Mouse (Mus musculus): ENCODE data around the gene Kcnk4. TPM values are rescaled to one million over a fixed set of nuclear protein-coding genes. Genes with fewer than 3 reads are reported as not detected.

Gene Kcnk4
- total and polyA plus RNA-seq, 3 experiments, result 0.15 to 1.8 TPM; not detected in 1

DNA sequence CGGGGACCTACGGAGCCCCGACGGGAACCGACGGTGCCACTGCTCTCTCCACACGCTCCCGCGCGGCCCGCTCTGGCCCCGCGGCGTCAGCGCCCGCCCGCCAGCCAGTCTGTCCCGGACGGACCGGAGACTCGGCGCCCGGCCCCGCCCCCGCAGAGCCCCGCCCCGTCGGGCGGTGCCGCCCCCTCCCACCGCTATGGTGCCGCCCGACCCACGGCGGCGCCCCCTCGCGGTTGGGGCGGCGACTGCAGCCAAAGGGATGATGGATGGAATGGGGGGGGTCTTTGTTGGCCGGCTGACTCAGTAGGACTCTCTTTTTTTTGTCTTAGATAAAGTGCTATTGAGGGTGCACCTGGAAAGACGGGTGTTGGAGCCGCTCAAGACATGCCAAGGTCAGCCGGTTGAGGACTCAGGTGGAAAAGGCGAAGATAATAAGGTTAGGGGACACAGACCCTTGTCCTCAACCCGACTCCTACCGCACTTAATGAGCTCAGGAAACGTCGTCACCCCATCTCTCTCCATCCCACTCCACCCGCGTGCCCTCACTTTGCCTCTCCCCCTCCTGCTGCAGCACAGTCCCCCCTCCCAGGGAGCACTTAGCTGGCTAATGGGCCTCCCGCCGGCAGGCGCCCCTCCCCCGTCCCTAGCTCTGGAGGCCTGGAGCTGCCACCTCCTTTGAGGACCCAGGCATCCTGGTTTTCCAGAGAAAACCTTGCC lies 35.5 kb upstream of the Kcnk4 start:
- no peak for TF ChIP-seq KAT2A (conservative IDR thresholded peaks at IDR 0.05; ENCODE audit: low read depth, low read length)
- peak; percentile 68 to 71; a peak in 3 of 4 replicates for TF ChIP-seq POLR2A (IDR thresholded peaks at IDR 0.05; ENCODE audit: control insufficient read depth in 1 of 2, insufficient read depth in 1 of 2, low read depth in 1 of 2, low read length in 2 of 2, poor library complexity in 1 of 2)
- peak; percentile 52 to 89 (median 60) for TF ChIP-seq CTCF (IDR thresholded peaks at IDR 0.05 in 2 of 3, conservative IDR thresholded peaks at IDR 0.05 in 1 of 3; ENCODE audit: control insufficient read depth in 1 of 3, insufficient read depth in 1 of 3, low read depth in 2 of 3, low read length in 3 of 3, poor library complexity in 1 of 3, severe bottlenecking in 1 of 3)
- Histone ChIP-seq H3K9me3 (replicated peaks; ENCODE audit: insufficient read depth, low read length) (no peaks in the 10 kb centered on the region), H3K9ac (ENCODE audit: control insufficient read depth, low read depth, low read length, poor library complexity, severe bottlenecking) (peak overlapping the region; percentile 59), H3K27ac (ENCODE audit: control insufficient read depth, low read depth, low read length) (no peak overlapping the region), H3K27me3 (ENCODE audit: control insufficient read depth in 1 of 2, insufficient read depth in 2 of 2, low read length in 2 of 2) (no peaks in the 10 kb centered on the region), H3K36me3 (ENCODE audit: control insufficient read depth in 1 of 2, insufficient read depth in 2 of 2, low read length in 2 of 2) (peaks cover 0 to 18% of the 10 kb centered on the region in 2 experiments; a peak in 2 of 4 replicates), H3K4me3 (ENCODE audit: control insufficient read depth in 1 of 2, insufficient read depth in 1 of 2, low read depth in 2 of 2, low read length in 2 of 2) (peak overlapping the region; percentile 49 to 75), H3K4me1 (ENCODE audit: control insufficient read depth in 1 of 2, insufficient read depth in 2 of 2, low read length in 2 of 2) (peaks cover 4 to 40% of the 10 kb centered on the region in 2 experiments), H3K79me2 (ENCODE audit: control insufficient read depth, insufficient read depth, low read length, poor library complexity) (no peaks in the 10 kb centered on the region; the same call in 1 of the 2 replicates)
- DNase-seq (ENCODE audit: low read depth, low spot score), result peak; percentile 74

GRCm38 (mm10) chr19:6969291-6969664 lies 35.0 kb upstream of the Kcnk4 start:
- peak; percentile 60 for DNase-seq (ENCODE audit: low read depth, low spot score)
- TF ChIP-seq TCF12 (IDR thresholded peaks at IDR 0.05; ENCODE audit: low read depth, low read length), result no peak
- TF ChIP-seq KAT2A (conservative IDR thresholded peaks at IDR 0.05; ENCODE audit: low read depth, low read length), result no peak
- TF ChIP-seq MAZ (IDR thresholded peaks at IDR 0.05; ENCODE audit: low read depth, low read length), result no peak
- TF ChIP-seq ZNF384 (IDR thresholded peaks at IDR 0.05; ENCODE audit: low read depth, low read length), result no peak
- TF ChIP-seq UBTF (IDR thresholded peaks at IDR 0.05; ENCODE audit: borderline replicate concordance, insufficient read depth, low read depth, low read length), result no peak
- no peak for TF ChIP-seq ELF1 (IDR thresholded peaks at IDR 0.05; ENCODE audit: low read depth, low read length)
- TF ChIP-seq E2F4 (IDR thresholded peaks at IDR 0.05; ENCODE audit: borderline replicate concordance, low read depth, low read length), result no peak

DNA sequence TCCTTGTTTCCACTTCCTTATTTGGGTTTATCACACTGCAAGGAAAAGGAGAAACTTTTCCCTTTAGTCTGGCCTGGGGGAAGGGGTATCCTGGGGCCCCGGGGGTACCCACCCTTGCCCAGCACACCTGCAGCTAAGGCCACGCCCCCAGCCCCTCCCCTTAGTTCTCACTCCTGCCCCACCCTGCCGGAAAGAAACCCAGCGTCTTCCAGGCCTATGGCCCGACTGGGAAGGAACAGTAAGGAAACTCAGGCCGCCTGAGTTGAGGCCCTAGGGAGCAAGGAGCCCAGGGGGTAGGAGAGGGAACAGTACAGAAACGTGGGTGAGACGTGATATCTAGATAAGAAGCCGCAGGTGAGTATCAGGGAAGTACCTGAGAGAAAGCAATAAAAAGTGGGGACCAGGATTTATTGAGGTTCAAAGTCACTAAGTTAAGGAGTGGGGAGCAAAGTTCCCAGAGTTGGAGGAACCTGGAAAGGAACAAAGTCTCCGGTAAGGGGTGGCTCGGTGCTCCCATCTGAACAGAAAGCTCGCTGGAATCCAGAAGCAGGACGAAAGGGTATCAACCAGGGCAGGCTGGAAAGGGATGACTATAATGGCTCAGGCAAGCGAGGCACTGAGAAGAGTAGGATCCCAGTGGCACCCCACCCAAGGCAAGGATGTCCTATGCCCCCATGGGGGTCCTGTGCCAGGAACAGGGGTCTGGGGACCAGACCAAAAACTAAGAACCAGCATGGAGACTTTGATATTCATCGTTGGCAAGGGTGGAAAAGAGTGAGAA lies 34.4 kb upstream of the Kcnk4 start:
- peaks cover 0 to 18% of the 10 kb centered on the region in 2 experiments; a peak in 2 of 4 replicates for H3K36me3 ChIP-seq (ENCODE audit: control insufficient read depth in 1 of 2, insufficient read depth in 2 of 2, low read length in 2 of 2)
- peak overlapping the region; percentile 59 for H3K9ac ChIP-seq (ENCODE audit: control insufficient read depth, low read depth, low read length, poor library complexity, severe bottlenecking)
- no peaks in the 10 kb centered on the region; the same call in 1 of the 2 replicates for H3K79me2 ChIP-seq (ENCODE audit: control insufficient read depth, insufficient read depth, low read length, poor library complexity)
- H3K4me1 ChIP-seq (ENCODE audit: control insufficient read depth in 1 of 2, insufficient read depth in 2 of 2, low read length in 2 of 2), result peaks cover 4 to 40% of the 10 kb centered on the region in 2 experiments
- DNase-seq (ENCODE audit: low read depth, low spot score), result peak; percentile 42
- no peaks in the 10 kb centered on the region for H3K27me3 ChIP-seq (ENCODE audit: control insufficient read depth in 1 of 2, insufficient read depth in 2 of 2, low read length in 2 of 2)
- peak overlapping the region; percentile 49 to 75 for H3K4me3 ChIP-seq (ENCODE audit: control insufficient read depth in 1 of 2, insufficient read depth in 1 of 2, low read depth in 2 of 2, low read length in 2 of 2)
- no peaks in the 10 kb centered on the region for H3K9me3 ChIP-seq (replicated peaks; ENCODE audit: insufficient read depth, low read length)
- no peak overlapping the region for H3K27ac ChIP-seq (ENCODE audit: control insufficient read depth, low read depth, low read length)
- 0 out of 2 replicates have a peak, but pooled peaks have one; percentile 2 for TF ChIP-seq MXI1 (IDR thresholded peaks at IDR 0.05; ENCODE audit: low read depth, low read length)
- no peak for TF ChIP-seq USF2 (IDR thresholded peaks at IDR 0.05; ENCODE audit: borderline replicate concordance in 1 of 2, insufficient read depth in 1 of 2, low read depth in 1 of 2, low read length in 2 of 2)
- TF ChIP-seq ELF1 (IDR thresholded peaks at IDR 0.05; ENCODE audit: low read depth, low read length), result no peak
- TF ChIP-seq BHLHE40 (IDR thresholded peaks at IDR 0.05; ENCODE audit: borderline replicate concordance, low read depth, low read length), result no peak
- TF ChIP-seq NRF1 (IDR thresholded peaks at IDR 0.05; ENCODE audit: insufficient read depth, low read depth, low read length, poor library complexity, severe bottlenecking), result no peak
- no peak for TF ChIP-seq GABPA (IDR thresholded peaks at IDR 0.05; ENCODE audit: low read depth, low read length)
- TF ChIP-seq CHD1 (IDR thresholded peaks at IDR 0.05; ENCODE audit: low read depth, low read length), result no peak
- TF ChIP-seq MAZ (IDR thresholded peaks at IDR 0.05; ENCODE audit: low read depth, low read length), result peak; percentile 40; the same call in 1 of the 2 replicates
- TF ChIP-seq ZNF384 (IDR thresholded peaks at IDR 0.05; ENCODE audit: low read depth, low read length), result no peak

More at GRCm38 (mm10) chr19:6969291-6969664, 35.0 kb upstream of the Kcnk4 start:
- H3K27ac ChIP-seq (ENCODE audit: control insufficient read depth, low read depth, low read length), result no peak overlapping the region
- H3K9ac ChIP-seq (ENCODE audit: control insufficient read depth, low read depth, low read length, poor library complexity, severe bottlenecking), result peak overlapping the region; percentile 59
- H3K9me3 ChIP-seq (replicated peaks; ENCODE audit: insufficient read depth, low read length), result no peaks in the 10 kb centered on the region
- peaks cover 0 to 18% of the 10 kb centered on the region in 2 experiments; a peak in 2 of 4 replicates for H3K36me3 ChIP-seq (ENCODE audit: control insufficient read depth in 1 of 2, insufficient read depth in 2 of 2, low read length in 2 of 2)
- H3K79me2 ChIP-seq (ENCODE audit: control insufficient read depth, insufficient read depth, low read length, poor library complexity), result no peaks in the 10 kb centered on the region; the same call in 1 of the 2 replicates
- peaks cover 4 to 40% of the 10 kb centered on the region in 2 experiments for H3K4me1 ChIP-seq (ENCODE audit: control insufficient read depth in 1 of 2, insufficient read depth in 2 of 2, low read length in 2 of 2)
- H3K4me3 ChIP-seq (ENCODE audit: control insufficient read depth in 1 of 2, insufficient read depth in 1 of 2, low read depth in 2 of 2, low read length in 2 of 2), result peak overlapping the region; percentile 49 to 75
- H3K27me3 ChIP-seq (ENCODE audit: control insufficient read depth in 1 of 2, insufficient read depth in 2 of 2, low read length in 2 of 2), result no peaks in the 10 kb centered on the region

Measured in MEL (cell line).